Mouse (Mus musculus) heart, adult 11 months (tissue): ENCODE measurements around the gene Tmem132a.

ENCODE experiments used
- DNase-seq: peaks from one replicate; pipeline ENCODE4 v3.0.0; 2022

The Tmem132a gene

GRCm38 (mm10) chr19:10871328-10871961, 1.7 kb upstream of the Tmem132a start:
- DNase-seq = no peak

GRCm38 (mm10) chr19:10870676-10871075, 936 bp upstream of the Tmem132a start:
- DNase-seq = no peak

GRCm38 (mm10) chr19:10869241-10869885, 377 bp downstream of the Tmem132a start:
- DNase-seq = peak; percentile 98

- no peak for DNase-seq
Measured at GRCm38 (mm10) chr19:10868623-10869141, 1.1 kb downstream of the Tmem132a start.

GRCm38 (mm10) chr19:10867946-10868622, 1.7 kb downstream of the Tmem132a start:
- DNase-seq = no peak

GRCm38 (mm10) chr19:10866351-10866750, 3.4 kb downstream of the Tmem132a start:
- DNase-seq = no peak

GRCm38 (mm10) chr19:10860072-10860497, 9.7 kb downstream of the Tmem132a start:
- no peak for DNase-seq

- DNase-seq = no peak
Measured at GRCm38 (mm10) chr19:10856520-10856919, 13.2 kb downstream of the Tmem132a start.

GRCm38 (mm10) chr19:10855422-10855821, 14.3 kb downstream of the Tmem132a start:
- DNase-seq = no peak

- no peak for DNase-seq
Measured at GRCm38 (mm10) chr19:10847311-10848087, 22.2 kb downstream of the Tmem132a start.

- DNase-seq = no peak
Measured at GRCm38 (mm10) chr19:10846150-10846549, 23.6 kb downstream of the Tmem132a start.

- no peak for DNase-seq
Measured at GRCm38 (mm10) chr19:10845454-10845853, 24.3 kb downstream of the Tmem132a start.

- no peak for DNase-seq
Measured at GRCm38 (mm10) chr19:10844206-10844605, 25.5 kb downstream of the Tmem132a start.

- no peak for DNase-seq
Measured at GRCm38 (mm10) chr19:10842914-10843313, 26.8 kb downstream of the Tmem132a start.

- DNase-seq = peak; percentile 98
Measured at GRCm38 (mm10) chr19:10841721-10842626, 27.8 kb downstream of the Tmem132a start.

- DNase-seq = no peak
Measured at GRCm38 (mm10) chr19:10839010-10839892, 30.5 kb downstream of the Tmem132a start, which contains the start of gene Slc15a3. Slc15a3 (plus strand) TSS chr19:10839727.

GRCm38 (mm10) chr19:10835671-10836070, 34.1 kb downstream of the Tmem132a start:
- no peak for DNase-seq

GRCm38 (mm10) chr19:10833611-10834010, 36.1 kb downstream of the Tmem132a start:
- DNase-seq = no peak

- no peak for DNase-seq
Measured at GRCm38 (mm10) chr19:10832030-10832429, 37.7 kb downstream of the Tmem132a start.

GRCm38 (mm10) chr19:10831424-10831823, 38.3 kb downstream of the Tmem132a start:
- peak; percentile 96 for DNase-seq
